Mouse (Mus musculus) E14TG2a.4 (cell line): Measurements from ENCODE around the gene Spata31d1a.

ENCODE experiments used
- CTCF ChIP-seq: conservative IDR thresholded peaks from 2 replicates; pipeline ENCODE4 v1.5.1; 2014; ENCODE audit warnings: low read length
- NANOG ChIP-seq: IDR thresholded peaks from 2 replicates; pipeline ENCODE4 v1.6.1; 2014; ENCODE audit warnings: borderline replicate concordance, low read length, mixed read lengths
- POU5F1 ChIP-seq: IDR thresholded peaks from 2 replicates; pipeline ENCODE4 v1.6.1; 2014; ENCODE audit warnings: low read length, borderline replicate concordance

GRCm38 (mm10) chr13:59661387-59661786 lies 48.7 kb downstream of the Spata31d1a start:
- TF ChIP-seq CTCF (no peak), NANOG (no peak), POU5F1 (no peak)
